Mouse (Mus musculus): Measurements from ENCODE around the gene Otof. TPM values are rescaled to one million over a fixed set of nuclear protein-coding genes. Genes with fewer than 3 reads are reported as not detected.

Gene Otof
- polyA plus RNA-seq, 1 experiment from 2014 or later, result not detected

- no peak for ATAC-seq (ENCODE audit: low read depth)
- H3K9me3 ChIP-seq (replicated peaks; ENCODE audit: control insufficient read depth, low read length), result no peaks in the 10 kb centered on the region
Observed at GRCm38 (mm10) chr5:30341601-30342365, 119.9 kb downstream of the Otof start.

GRCm38 (mm10) chr5:30340815-30341214, 120.9 kb downstream of the Otof start:
- Histone ChIP-seq H3K4me3 (ENCODE audit: low read depth, low read length) (no peak overlapping the region), H3K36me3 (ENCODE audit: control insufficient read depth, insufficient read depth) (no peaks in the 10 kb centered on the region), H3K9me3 (replicated peaks; ENCODE audit: control insufficient read depth, low read length) (no peaks in the 10 kb centered on the region), H3K9ac (ENCODE audit: low read depth, low read length) (no peak overlapping the region), H3K27me3 (ENCODE audit: control insufficient read depth, insufficient read depth, low read depth, low read length) (peaks cover 12% of the 10 kb centered on the region), H3K4me2 (ENCODE audit: low read depth, low read length) (no peak overlapping the region), H3K27ac (ENCODE audit: low read length) (no peak overlapping the region), H3K4me1 (ENCODE audit: control insufficient read depth, low read depth, low read length) (no peaks in the 10 kb centered on the region)
- no peak for ATAC-seq (ENCODE audit: low read depth)
- WGBS (ENCODE audit: insufficient replicate concordance), result 53% methylated on average over 5 of the region's 5 CpGs

More at GRCm38 (mm10) chr5:30341601-30342365, 119.9 kb downstream of the Otof start:
- Histone ChIP-seq H3K36me3 (ENCODE audit: control insufficient read depth, insufficient read depth) (no peaks in the 10 kb centered on the region), H3K9ac (ENCODE audit: low read depth, low read length) (no peak overlapping the region), H3K27me3 (ENCODE audit: control insufficient read depth, insufficient read depth, low read depth, low read length) (peaks cover 12% of the 10 kb centered on the region), H3K4me3 (ENCODE audit: low read depth, low read length) (no peak overlapping the region), H3K27ac (ENCODE audit: low read length) (no peak overlapping the region), H3K4me2 (ENCODE audit: low read depth, low read length) (no peak overlapping the region), H3K4me1 (ENCODE audit: control insufficient read depth, low read depth, low read length) (no peaks in the 10 kb centered on the region)
- 66% methylated on average over 11 of the region's 11 CpGs for whole genome bisulfite sequencing (ENCODE audit: insufficient replicate concordance)

Other genes with a start within 250 kb of the Otof start
- 11.7 and 12.5 TPM in 2 replicates for gene Selenoi, start 229.4 kb downstream of the Otof start, polyA plus RNA-seq (2015; fragmentation: Nextera tagmentation; extraction: Ambion mirVana)
- 1.8 and 2.0 TPM in 2 replicates for gene Drc1, start 180.5 kb downstream of the Otof start, polyA plus RNA-seq (2015; fragmentation: Nextera tagmentation; extraction: Ambion mirVana)
- not detected in 2 replicates for gene 1700001C02Rik, start 4.1 kb upstream of the Otof start, polyA plus RNA-seq (2015; fragmentation: Nextera tagmentation; extraction: Ambion mirVana)
- not detected in 2 replicates for gene Cib4, start 83.9 kb upstream of the Otof start, polyA plus RNA-seq (2015; fragmentation: Nextera tagmentation; extraction: Ambion mirVana)
- 0.13 and 0.47 TPM in 2 replicates for gene Kcnk3, start 126.2 kb upstream of the Otof start, polyA plus RNA-seq (2015; fragmentation: Nextera tagmentation; extraction: Ambion mirVana)
- 10.5 and 12.6 TPM in 2 replicates for gene Slc35f6, start 186.0 kb upstream of the Otof start, polyA plus RNA-seq (2015; fragmentation: Nextera tagmentation; extraction: Ambion mirVana)
- 160 and 163 TPM in 2 replicates for gene Cenpa, start 204.8 kb upstream of the Otof start, polyA plus RNA-seq (2015; fragmentation: Nextera tagmentation; extraction: Ambion mirVana)
- 0.32 and 0.37 TPM in 2 replicates for gene Dpysl5, start 249.6 kb upstream of the Otof start, polyA plus RNA-seq (2015; fragmentation: Nextera tagmentation; extraction: Ambion mirVana)

Data from liver, embryonic 16.5 days (tissue).